Mouse (Mus musculus): Measurements from ENCODE around the gene Reep6. TPM values are rescaled to one million over a fixed set of nuclear protein-coding genes. Genes with fewer than 3 reads are reported as not detected.

Reep6 gene
- polyA plus RNA-seq, 1 experiment from 2014 or later = 13.8 TPM

DNA sequence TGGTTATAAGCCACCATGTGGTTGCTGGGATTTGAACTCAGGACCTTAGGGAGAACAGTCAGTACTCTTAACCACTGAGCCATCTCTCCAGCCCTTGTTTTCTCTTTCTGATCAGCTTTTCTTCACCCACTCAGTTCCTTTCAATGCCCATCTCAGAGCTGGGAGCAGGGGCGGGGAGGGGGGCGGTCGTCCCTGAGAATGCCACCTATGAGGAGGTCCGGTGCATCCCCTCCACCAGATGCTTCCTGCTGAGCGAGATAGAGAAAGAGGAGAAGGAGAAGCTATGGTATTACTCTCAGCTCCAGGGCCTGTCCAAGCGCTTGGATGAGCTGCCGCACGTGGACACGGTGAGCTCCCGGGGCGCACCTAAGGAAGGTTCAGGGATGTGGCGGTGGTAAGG, 25.3 kb upstream of the Reep6 start:
- Histone ChIP-seq H3K4me1 (peaks cover 20% of the 10 kb centered on the region), H3K36me3 (no peaks in the 10 kb centered on the region), H3K9ac (no peak overlapping the region), H3K9me3 (no peaks in the 10 kb centered on the region), H3K4me2 (peak overlapping the region; percentile 35), H3K27ac (no peak overlapping the region), H3K27me3 (peaks cover 80% of the 10 kb centered on the region), H3K4me3 (peak overlapping the region; percentile 16; the same call in 1 of the 2 replicates)
- 11% methylated on average over 12 of the region's 12 CpGs for WGBS
- ATAC-seq (ENCODE audit: borderline replicate concordance, extremely low read depth, low FRiP score, low TSS enrichment) = no peak

DNA sequence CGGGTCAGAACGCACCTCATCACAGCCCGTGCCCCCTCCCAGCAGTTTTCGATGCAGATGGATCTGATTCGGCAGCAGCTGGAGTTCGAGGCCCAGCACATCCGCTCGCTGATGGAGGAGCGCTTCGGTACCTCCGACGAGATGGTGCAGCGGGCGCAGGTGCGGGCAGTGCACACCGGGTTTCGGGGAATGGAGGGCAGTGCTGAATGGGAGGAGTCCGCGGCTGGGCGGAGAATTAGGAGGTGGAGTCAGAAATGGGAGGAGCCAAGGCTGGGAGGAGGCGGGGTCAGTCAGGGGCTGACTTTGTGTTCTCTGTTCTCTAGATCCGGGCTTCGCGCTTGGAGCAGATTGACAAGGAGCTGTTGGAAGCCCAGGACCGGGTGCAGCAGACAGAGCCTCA, 24.9 kb upstream of the Reep6 start:
- Histone ChIP-seq H3K9ac (no peak overlapping the region), H3K4me3 (peak overlapping the region; percentile 16; the same call in 1 of the 2 replicates)

DNA sequence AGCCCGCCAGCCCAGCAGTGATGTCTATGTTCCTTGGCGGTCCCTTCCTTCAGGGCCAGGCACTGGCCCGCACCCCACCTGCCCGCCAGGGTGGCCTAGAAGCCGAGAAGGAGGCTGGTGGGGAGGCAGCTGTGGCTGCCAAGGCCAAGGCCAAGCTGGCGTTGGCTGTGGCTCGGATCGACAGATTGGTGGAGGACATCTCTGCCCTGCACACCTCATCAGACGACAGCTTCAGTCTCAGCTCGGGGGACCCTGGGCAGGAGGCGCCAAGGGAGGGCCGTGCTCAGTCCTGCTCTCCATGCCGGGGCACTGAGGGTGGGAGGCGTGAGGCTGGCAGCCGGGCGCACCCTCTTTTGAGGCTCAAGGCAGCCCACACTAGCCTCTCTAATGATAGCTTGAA, 18.2 kb upstream of the Reep6 start:
- no peak overlapping the region for H3K4me2 ChIP-seq
- ATAC-seq (ENCODE audit: borderline replicate concordance, extremely low read depth, low FRiP score, low TSS enrichment) = no peak
- H3K36me3 ChIP-seq = no peaks in the 10 kb centered on the region
- 67% methylated on average over 16 of the region's 16 CpGs for WGBS
- no peak overlapping the region for H3K27ac ChIP-seq
- H3K4me3 ChIP-seq = no peak overlapping the region
- peaks cover 29% of the 10 kb centered on the region for H3K4me1 ChIP-seq
- no peak overlapping the region for H3K9ac ChIP-seq
- H3K27me3 ChIP-seq = peaks cover 83% of the 10 kb centered on the region
- no peaks in the 10 kb centered on the region for H3K9me3 ChIP-seq

More for the DNA sequence above, 24.9 kb upstream of the Reep6 start:
- 12% methylated on average over 25 of the region's 25 CpGs for whole genome bisulfite sequencing
- ATAC-seq (ENCODE audit: borderline replicate concordance, extremely low read depth, low FRiP score, low TSS enrichment) = no peak
- peaks cover 77% of the 10 kb centered on the region for H3K27me3 ChIP-seq
- H3K27ac ChIP-seq = no peak overlapping the region
- peaks cover 20% of the 10 kb centered on the region for H3K4me1 ChIP-seq
- peak overlapping the region; percentile 35 for H3K4me2 ChIP-seq
- no peaks in the 10 kb centered on the region for H3K36me3 ChIP-seq
- no peaks in the 10 kb centered on the region for H3K9me3 ChIP-seq

DNA sequence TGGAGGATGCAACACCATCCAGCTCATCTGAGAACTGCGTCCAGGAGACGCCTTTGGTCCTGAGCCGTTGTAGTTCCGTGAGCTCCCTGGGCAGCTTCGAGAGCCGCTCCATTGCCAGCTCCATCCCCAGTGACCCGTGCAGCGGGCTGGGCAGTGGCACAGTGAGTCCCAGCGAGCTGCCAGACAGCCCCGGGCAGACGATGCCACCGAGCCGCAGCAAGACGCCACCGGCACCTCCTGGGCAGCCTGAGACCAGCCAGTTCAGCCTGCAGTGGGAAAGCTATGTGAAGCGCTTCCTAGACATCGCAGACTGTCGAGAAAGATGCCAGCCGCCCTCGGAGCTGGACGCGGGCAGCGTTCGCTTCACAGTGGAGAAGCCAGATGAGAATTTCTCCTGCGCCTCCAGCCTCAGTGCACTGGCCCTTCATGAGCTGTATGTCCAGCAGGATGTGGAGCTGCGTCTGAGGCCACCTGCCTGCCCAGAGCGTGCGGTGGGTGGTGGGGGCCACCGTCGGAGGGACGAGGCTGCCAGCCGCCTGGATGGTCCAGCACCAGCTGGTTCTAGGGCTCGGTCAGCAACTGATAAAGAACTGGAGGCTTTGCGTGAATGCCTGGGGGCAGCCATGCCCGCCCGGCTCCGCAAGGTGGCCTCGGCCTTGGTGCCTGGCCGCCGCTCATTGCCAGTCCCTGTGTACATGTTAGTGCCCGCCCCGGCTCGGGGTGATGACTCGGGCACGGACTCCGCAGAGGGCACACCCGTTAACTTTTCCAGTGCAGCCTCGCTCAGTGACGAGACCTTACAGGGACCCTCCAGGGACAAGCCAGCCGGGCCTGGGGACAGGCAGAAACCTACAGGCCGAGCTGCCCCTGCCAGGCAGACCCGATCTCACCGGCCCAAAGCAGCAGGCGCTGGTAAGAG, 16.9 kb upstream of the Reep6 start:
- WGBS = 50% methylated on average over 54 of the region's 54 CpGs
- Histone ChIP-seq H3K4me1 (peaks cover 31% of the 10 kb centered on the region), H3K4me3 (no peak overlapping the region), H3K4me2 (no peak overlapping the region), H3K9me3 (no peaks in the 10 kb centered on the region), H3K36me3 (no peaks in the 10 kb centered on the region), H3K9ac (no peak overlapping the region), H3K27me3 (peaks cover 88% of the 10 kb centered on the region), H3K27ac (no peak overlapping the region)
- ATAC-seq (ENCODE audit: borderline replicate concordance, extremely low read depth, low FRiP score, low TSS enrichment) = no peak

DNA sequence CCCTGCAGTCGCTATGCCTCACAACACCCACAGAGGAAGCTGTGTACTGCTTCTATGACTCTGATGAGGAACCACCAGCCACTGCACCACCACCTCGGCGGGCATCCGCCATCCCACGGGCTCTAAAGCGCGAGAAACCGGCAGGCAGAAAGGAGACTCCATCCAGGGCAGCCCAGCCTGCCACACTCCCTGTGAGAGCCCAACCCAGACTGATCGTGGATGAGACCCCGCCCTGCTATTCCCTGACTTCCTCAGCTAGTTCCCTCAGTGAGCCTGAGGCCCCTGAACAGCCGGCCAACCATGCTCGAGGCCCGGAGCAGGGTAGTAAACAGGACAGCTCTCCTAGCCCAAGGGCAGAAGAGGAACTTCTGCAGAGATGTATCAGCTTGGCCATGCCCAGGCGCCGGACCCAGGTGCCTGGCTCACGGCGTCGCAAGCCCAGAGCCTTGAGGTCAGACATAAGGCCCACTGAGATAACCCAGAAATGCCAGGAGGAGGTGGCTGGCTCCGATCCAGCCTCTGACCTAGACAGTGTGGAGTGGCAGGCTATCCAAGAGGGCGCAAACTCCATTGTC, 16.0 kb upstream of the Reep6 start:
- Histone ChIP-seq H3K4me2 (peak overlapping the region; percentile 4; the same call in 1 of the 2 replicates), H3K27ac (no peak overlapping the region), H3K4me3 (no peak overlapping the region), H3K4me1 (peaks cover 31% of the 10 kb centered on the region), H3K27me3 (peaks cover 84% of the 10 kb centered on the region), H3K9me3 (no peaks in the 10 kb centered on the region), H3K9ac (no peak overlapping the region), H3K36me3 (0 out of 2 replicates have a peak, but pooled peaks cover 4% of the 10 kb centered on the region)
- ATAC-seq (ENCODE audit: borderline replicate concordance, extremely low read depth, low FRiP score, low TSS enrichment) = no peak
- 31% methylated on average over 20 of the region's 20 CpGs for WGBS

DNA sequence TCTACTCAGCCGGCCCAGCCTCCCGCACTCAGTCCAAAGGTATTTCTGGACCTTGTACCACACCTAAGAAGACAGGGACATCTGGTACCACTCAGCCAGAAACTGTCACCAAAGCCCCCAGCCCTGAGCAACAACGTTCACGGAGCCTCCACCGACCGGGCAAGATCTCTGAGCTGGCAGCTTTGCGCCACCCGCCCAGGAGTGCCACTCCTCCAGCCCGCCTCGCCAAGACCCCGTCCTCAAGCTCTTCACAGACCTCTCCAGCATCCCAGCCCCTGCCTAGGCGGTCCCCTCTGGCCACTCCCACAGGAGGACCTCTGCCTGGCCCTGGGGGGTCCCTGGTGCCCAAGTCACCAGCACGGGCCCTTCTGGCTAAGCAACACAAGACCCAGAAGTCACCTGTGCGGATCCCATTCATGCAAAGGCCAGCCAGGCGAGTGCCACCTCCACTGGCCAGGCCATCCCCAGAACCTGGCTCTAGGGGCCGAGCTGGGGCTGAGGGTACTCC, 15.2 kb upstream of the Reep6 start:
- Histone ChIP-seq H3K9ac (no peak overlapping the region), H3K36me3 (0 out of 2 replicates have a peak, but pooled peaks cover 6% of the 10 kb centered on the region), H3K4me3 (no peak overlapping the region), H3K9me3 (no peaks in the 10 kb centered on the region), H3K27ac (no peak overlapping the region), H3K4me1 (peaks cover 38% of the 10 kb centered on the region), H3K27me3 (peaks cover 78% of the 10 kb centered on the region), H3K4me2 (no peak overlapping the region)
- WGBS = 38% methylated on average over 16 of the region's 16 CpGs
- ATAC-seq (ENCODE audit: borderline replicate concordance, extremely low read depth, low FRiP score, low TSS enrichment) = no peak

DNA sequence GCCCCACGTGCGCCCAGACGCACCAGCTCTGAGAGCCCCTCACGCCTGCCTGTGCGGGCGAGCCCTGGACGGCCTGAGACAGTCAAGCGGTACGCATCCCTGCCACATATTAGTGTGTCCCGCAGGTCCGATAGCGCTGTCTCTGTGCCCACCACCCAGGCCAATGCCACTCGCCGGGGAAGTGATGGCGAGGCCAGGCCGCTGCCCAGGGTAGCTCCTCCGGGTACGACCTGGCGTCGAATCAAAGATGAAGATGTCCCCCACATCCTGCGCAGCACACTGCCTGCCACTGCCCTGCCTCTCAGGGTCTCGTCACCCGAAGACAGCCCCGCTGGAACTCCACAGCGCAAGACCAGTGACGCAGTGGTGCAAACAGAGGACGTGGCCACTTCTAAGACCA, 14.4 kb upstream of the Reep6 start:
- Histone ChIP-seq H3K9me3 (no peaks in the 10 kb centered on the region), H3K4me3 (no peak overlapping the region), H3K4me1 (peaks cover 40% of the 10 kb centered on the region), H3K4me2 (no peak overlapping the region), H3K27me3 (peaks cover 74% of the 10 kb centered on the region), H3K36me3 (0 out of 2 replicates have a peak, but pooled peaks cover 6% of the 10 kb centered on the region), H3K27ac (no peak overlapping the region), H3K9ac (0 out of 2 replicates have a peak overlapping the region, but pooled peaks have one; percentile 19)
- WGBS = 36% methylated on average over 27 of the region's 27 CpGs
- no peak for ATAC-seq (ENCODE audit: borderline replicate concordance, extremely low read depth, low FRiP score, low TSS enrichment)

DNA sequence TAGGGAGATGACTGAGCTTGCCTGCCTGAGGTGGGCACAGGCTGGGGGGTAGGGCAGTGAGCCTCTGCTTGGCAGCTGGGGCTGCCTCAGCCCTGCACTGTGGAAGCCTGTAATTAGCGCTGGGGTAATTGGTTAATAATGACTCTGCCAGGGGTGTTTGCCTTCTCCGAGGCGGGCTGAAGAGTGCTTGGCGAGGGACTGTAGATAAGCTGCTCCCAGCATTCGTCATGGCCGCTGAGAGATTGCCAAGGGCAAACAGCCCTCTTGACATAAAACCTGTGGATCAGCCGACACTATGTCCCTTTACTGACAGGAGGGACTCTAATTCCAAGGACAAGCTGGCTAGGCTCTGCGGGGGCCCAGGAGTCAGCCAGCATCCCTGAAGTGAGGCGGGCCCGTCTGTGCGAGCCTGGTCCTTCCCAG, 13.4 kb upstream of the Reep6 start:
- H3K36me3 ChIP-seq = 0 out of 2 replicates have a peak, but pooled peaks cover 6% of the 10 kb centered on the region
- H3K27ac ChIP-seq = no peak overlapping the region
- no peak for ATAC-seq (ENCODE audit: borderline replicate concordance, extremely low read depth, low FRiP score, low TSS enrichment)
- H3K27me3 ChIP-seq = peaks cover 64% of the 10 kb centered on the region
- H3K4me1 ChIP-seq = peaks cover 40% of the 10 kb centered on the region
- H3K4me2 ChIP-seq = no peak overlapping the region
- H3K9ac ChIP-seq = no peak overlapping the region
- H3K9me3 ChIP-seq = no peaks in the 10 kb centered on the region
- no peak overlapping the region for H3K4me3 ChIP-seq
- WGBS = 20% methylated on average over 11 of the region's 11 CpGs

DNA sequence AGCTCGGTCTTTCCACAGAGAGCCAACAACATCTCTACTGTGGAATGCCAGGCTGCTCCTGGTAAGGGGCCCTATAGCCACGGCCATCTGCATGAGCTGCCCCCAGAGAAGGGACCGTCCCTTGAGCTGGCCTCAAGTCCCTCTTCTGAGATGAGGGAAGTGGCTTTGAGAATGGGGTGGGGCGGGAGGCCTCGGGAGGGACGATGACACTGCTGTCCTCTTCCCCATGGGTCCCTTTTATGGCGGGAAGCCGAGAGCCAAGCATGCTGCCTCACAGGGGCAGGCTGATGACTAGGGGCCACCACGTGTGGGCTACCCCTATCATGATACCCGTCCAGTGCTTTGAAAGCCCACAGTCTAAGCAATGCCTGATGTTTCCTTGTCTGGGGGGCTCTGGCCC, 12.7 kb upstream of the Reep6 start:
- whole genome bisulfite sequencing = 58% methylated on average over 10 of the region's 10 CpGs
- Histone ChIP-seq H3K9ac (no peak overlapping the region), H3K4me1 (peaks cover 40% of the 10 kb centered on the region), H3K9me3 (no peaks in the 10 kb centered on the region), H3K27ac (no peak overlapping the region), H3K4me2 (no peak overlapping the region), H3K27me3 (peaks cover 57% of the 10 kb centered on the region), H3K36me3 (0 out of 2 replicates have a peak, but pooled peaks cover 6% of the 10 kb centered on the region), H3K4me3 (no peak overlapping the region)
- ATAC-seq (ENCODE audit: borderline replicate concordance, extremely low read depth, low FRiP score, low TSS enrichment) = no peak

DNA sequence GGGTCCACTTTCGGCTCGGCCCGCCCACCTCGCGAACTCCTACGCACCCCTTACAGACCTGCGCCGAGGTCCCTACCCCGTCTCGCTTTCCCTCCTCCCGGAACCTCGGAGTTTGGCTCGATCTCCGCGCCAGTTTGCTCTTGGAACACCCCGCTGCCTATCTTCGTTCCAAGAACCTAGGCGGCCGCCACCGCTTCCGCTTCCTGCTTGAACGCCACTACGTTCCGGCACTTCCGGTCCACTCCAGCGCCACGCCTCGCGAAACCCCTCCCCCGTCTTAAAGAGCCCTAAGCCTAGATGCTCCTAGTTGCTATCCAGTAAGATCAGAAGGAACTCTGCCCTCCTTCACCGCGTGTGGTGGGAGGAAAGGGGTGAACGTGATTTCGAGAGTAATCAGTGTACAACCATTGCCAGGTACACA, 9.4 kb upstream of the Reep6 start, which contains the start of gene 2310011J03Rik:
TSS of gene 2310011J03Rik (minus strand) at position 198 of the 421 bp plus-strand sequence.
- Histone ChIP-seq H3K4me2 (peak within 1 kb of the TSS; percentile 80), H3K9ac (peak within 1 kb of the TSS; percentile 88), H3K27me3 (peaks cover 24% of the 10 kb centered on the region), H3K36me3 (0 out of 2 replicates have a peak, but pooled peaks cover 6% of the 10 kb centered on the region), H3K4me3 (peak within 1 kb of the TSS; percentile 94), H3K9me3 (no peaks in the 10 kb centered on the region), H3K4me1 (peaks cover 38% of the 10 kb centered on the region), H3K27ac (peak within 1 kb of the TSS; percentile 82)
- WGBS = 0% methylated on average over 34 of the region's 34 CpGs
- ATAC-seq (ENCODE audit: borderline replicate concordance, extremely low read depth, low FRiP score, low TSS enrichment) = peak; percentile 53

DNA sequence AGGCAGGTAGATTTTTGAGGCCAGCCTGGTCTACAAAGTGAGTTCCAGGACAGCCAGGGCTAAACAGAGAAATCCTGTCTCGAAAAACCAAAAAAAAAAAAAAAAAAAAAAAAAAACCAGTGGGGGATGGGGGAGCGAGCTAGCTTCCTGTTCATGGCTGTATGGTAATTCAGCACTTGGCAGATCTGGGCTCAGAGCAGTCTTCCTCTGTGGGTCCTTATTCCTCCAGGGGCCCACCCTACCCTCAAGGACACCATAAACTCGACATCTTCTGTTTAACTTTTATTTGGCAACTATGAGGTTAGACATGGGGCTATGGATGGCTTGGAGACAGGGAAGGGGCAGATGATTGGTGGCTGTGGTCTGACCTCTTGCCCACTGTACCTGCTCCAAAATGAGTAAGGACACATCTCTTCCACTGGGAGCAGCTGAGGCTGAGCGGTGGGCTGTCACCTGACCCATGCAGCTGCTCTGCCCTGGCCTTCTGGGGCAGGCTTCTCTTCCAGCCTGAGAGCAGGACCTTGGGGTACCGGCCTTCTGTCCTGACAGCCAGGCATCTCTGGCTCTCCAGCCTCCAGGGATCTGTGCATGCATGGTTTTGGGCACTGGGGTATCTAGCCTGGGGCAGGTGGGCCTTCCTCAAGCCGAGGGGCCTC, 8.6 kb upstream of the Reep6 start:
- peaks cover 16% of the 10 kb centered on the region; the same call in 1 of the 2 replicates for H3K27me3 ChIP-seq
- no peak overlapping the region for H3K4me3 ChIP-seq

More for the DNA sequence above, 8.6 kb upstream of the Reep6 start:
- H3K4me1 ChIP-seq = peaks cover 30% of the 10 kb centered on the region
- no peak overlapping the region for H3K9ac ChIP-seq
- H3K36me3 ChIP-seq = 0 out of 2 replicates have a peak, but pooled peaks cover 6% of the 10 kb centered on the region
- no peaks in the 10 kb centered on the region for H3K9me3 ChIP-seq
- no peak overlapping the region for H3K27ac ChIP-seq
- no peak for ATAC-seq (ENCODE audit: borderline replicate concordance, extremely low read depth, low FRiP score, low TSS enrichment)
- 68% methylated on average over 6 of the region's 6 CpGs for WGBS
- H3K4me2 ChIP-seq = no peak overlapping the region

All from lung, embryonic 15.5 days (tissue).